Mouse (Mus musculus) heart, adult 2 months (tissue): ENCODE measurements around the gene Eepd1. TPM values are rescaled to one million over a fixed set of nuclear protein-coding genes. Genes with fewer than 3 reads are reported as not detected.

ENCODE experiments used
- DNase-seq, 2 experiments: peaks; one replicate each; pipeline ENCODE4 v3.0.0; 2021
- H3K27ac ChIP-seq: fragments of 200-600 bp; 2 replicates; pipeline ENCODE4 v1.8.1; 2022
- H3K27me3 ChIP-seq: fragments of 200-500 bp; 2 replicates; pipeline ENCODE4 v1.6.1; 2012; ENCODE audit warnings: mild to moderate bottlenecking, low read length, inconsistent platforms, mixed read lengths; ENCODE audit not compliant: control insufficient read depth, insufficient read depth
- H3K36me3 ChIP-seq: fragments of 200-500 bp; 2 replicates; pipeline ENCODE4 v1.6.1; 2012; ENCODE audit warnings: low read length, inconsistent platforms; ENCODE audit not compliant: control insufficient read depth, insufficient read depth
- H3K4me1 ChIP-seq: fragments of 200-500 bp; 2 replicates; pipeline ENCODE4 v1.6.1; 2011; ENCODE audit warnings: low read length; ENCODE audit not compliant: control insufficient read depth, insufficient read depth
- H3K4me3 ChIP-seq: fragments of 200-600 bp; 2 replicates; pipeline ENCODE4 v1.8.1; 2022
- H3K79me2 ChIP-seq: fragments of 200-500 bp; replicated peaks from 2 replicates; pipeline ENCODE4 v1.6.1; 2012; ENCODE audit warnings: mild to moderate bottlenecking, inconsistent platforms, low read length, moderate library complexity, mixed read lengths; ENCODE audit not compliant: control insufficient read depth, insufficient read depth
- H3K9ac ChIP-seq: fragments of 200-500 bp; 2 replicates; pipeline ENCODE4 v1.6.1; 2012; ENCODE audit warnings: low read depth, mild to moderate bottlenecking, control low read depth, inconsistent platforms, low read length, mixed read lengths
- CTCF ChIP-seq: fragments of 200-600 bp; IDR thresholded peaks from 2 replicates; pipeline ENCODE4 v1.8.1; 2022; ENCODE audit warnings: antibody characterized with exemption, mild to moderate bottlenecking, moderate library complexity
- EP300 ChIP-seq: fragments of 200-500 bp; IDR thresholded peaks from 2 replicates; pipeline ENCODE4 v1.6.1; 2011; ENCODE audit warnings: low read depth, low read length, control low read depth; ENCODE audit not compliant: insufficient read depth
- POLR2A ChIP-seq: fragments of 200-500 bp; IDR thresholded peaks from 2 replicates; pipeline ENCODE4 v1.6.1; 2011; ENCODE audit warnings: mild to moderate bottlenecking, low read depth, low read length, control low read depth; ENCODE audit not compliant: insufficient read depth
- WGBS: fragments of 180-500 bp; shearing (Covaris S2); methylation state at CpG from one replicate; pipeline ENCODE4 v1.1.7; 2018; 5-methylcytosine and 5-hydroxymethylcytosine counted together
- intact Hi-C: fragments of 180-260 bp; cut with DNase I; formaldehyde crosslinking; loops from one replicate; pipeline ENCODE4 v1.15.1; 2025
- polyA plus RNA-seq: library from polyadenylated mRNA; depleted of rRNA; stranded (reverse); fragments of >200 nt; gene quantifications from 2 replicates; pipeline ENCODE4 v1.2.3, GENCODE M21; 2012
- total RNA-seq, 2 experiments: library from RNA; stranded (reverse); gene quantifications; 2 replicates each; pipeline ENCODE4 v1.2.3; 2021

Gene Eepd1
- total and polyA plus RNA-seq, 3 experiments: 16.7 to 23.3 (median 18.9) TPM

DNA sequence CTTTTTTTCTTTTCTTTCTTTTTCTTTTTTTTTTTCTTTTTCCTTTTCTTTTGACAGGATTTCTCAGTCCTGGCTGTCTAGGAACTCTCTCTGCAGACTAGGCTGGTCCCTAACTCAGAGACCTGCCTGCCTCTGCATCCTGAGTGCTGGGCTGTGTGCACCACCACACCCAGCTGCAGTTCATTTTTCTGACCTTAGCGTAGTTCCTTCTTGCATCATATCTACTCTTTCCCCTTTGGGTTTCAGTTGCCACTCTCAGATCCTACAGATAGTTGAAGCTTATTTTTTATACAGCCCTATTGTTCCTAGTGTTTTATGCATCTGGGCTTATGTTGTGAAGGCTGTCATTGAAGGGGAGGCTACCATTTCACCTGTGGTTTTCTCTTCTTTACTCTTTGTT lies 79.8 kb downstream of the Eepd1 start:
- Histone ChIP-seq H3K4me3 (no peak overlapping the region), H3K27me3 (no peaks in the 10 kb centered on the region), H3K9ac (no peak overlapping the region), H3K27ac (no peak overlapping the region), H3K4me1 (peaks cover 10% of the 10 kb centered on the region), H3K36me3 (peaks cover 13% of the 10 kb centered on the region), H3K79me2 (peaks cover 2% of the 10 kb centered on the region; the same call in 1 of the 2 replicates)
- DNase-seq: no peak
- intact Hi-C loops: no loop called here
- TF ChIP-seq CTCF (no peak), EP300 (no peak), POLR2A (no peak)
- 83% methylated on average over 1 of the region's 1 CpGs for WGBS

DNA sequence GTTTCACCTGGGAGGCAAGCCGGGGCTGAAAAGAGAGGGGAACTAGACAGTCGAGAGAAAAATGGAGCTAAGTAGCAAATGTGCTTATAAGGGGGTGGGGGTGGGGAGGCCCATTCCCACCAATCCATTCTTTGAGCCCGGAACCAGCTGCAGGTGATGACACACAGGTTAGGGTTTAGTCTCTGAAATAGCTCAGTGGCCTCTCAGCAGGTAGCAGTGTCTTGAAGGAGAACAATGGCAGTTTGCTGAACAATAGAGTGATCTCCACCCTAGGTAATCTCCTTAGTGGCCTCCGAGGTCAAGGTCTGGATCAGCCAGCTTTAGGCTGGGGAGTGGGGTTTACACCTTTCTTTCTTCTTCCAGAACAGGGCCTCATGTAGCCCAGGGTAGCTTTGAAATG lies 82.5 kb downstream of the Eepd1 start:
- intact Hi-C loops: no loop called here
- DNase-seq: no peak
- no peaks in the 10 kb centered on the region for H3K27me3 ChIP-seq
- H3K4me3 ChIP-seq: no peak overlapping the region
- no peaks in the 10 kb centered on the region; the same call in none of the 2 replicates for H3K79me2 ChIP-seq
- H3K27ac ChIP-seq: no peak overlapping the region
- H3K36me3 ChIP-seq: peaks cover 7% of the 10 kb centered on the region
- H3K9ac ChIP-seq: no peak overlapping the region
- peaks cover 9% of the 10 kb centered on the region for H3K4me1 ChIP-seq
- TF ChIP-seq CTCF (no peak), POLR2A (no peak), EP300 (no peak)
- WGBS: 80% methylated on average over 4 of the region's 4 CpGs

DNA sequence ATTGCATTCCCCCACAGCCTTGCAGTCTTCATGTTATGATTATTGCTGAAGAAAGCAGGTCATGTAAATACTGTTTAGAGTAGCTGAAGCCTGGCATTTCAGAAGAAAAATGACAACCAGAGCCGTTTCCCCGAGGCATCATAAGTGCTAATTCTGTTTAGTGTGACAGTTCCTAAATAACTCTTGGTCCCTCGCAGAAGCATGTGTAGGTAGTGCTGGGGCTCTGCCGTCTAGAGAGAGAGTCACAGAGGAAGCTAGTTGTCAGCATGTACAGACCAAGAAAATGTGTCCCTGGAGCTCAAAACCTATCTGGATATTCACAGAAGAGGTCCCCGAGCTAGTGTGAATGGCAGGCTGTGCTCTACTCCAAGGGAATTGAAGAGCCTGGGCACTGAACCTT lies 85.7 kb downstream of the Eepd1 start:
- TF ChIP-seq POLR2A (no peak), EP300 (no peak)
- Histone ChIP-seq H3K9ac (no peak overlapping the region), H3K27ac (no peak overlapping the region), H3K27me3 (no peaks in the 10 kb centered on the region), H3K79me2 (no peaks in the 10 kb centered on the region; the same call in 1 of the 2 replicates), H3K4me1 (peaks cover 15% of the 10 kb centered on the region), H3K4me3 (no peak overlapping the region), H3K36me3 (peaks cover 7% of the 10 kb centered on the region)
- intact Hi-C loops: no loop called here
- no peak for DNase-seq
- WGBS: 71% methylated on average over 5 of the region's 5 CpGs

DNA sequence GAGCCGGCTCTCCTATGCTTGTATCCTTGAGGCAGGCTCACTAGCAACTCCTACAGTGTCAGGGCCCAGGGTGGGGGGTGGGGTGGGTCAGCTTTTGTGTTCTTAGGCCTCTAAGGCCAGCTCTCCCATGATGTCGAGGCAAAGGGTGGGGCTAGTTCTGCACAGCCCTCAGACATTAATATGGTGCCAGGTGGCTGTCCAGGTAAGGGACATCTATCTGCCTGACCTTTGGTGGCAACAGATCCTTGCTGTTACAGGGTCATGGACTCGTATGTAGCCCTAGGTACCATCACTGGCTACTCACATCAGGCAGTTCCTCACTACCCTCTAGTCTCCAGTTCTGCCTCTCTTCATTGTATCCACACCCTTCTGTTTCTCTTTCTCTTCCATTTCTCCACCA lies 87.4 kb downstream of the Eepd1 start:
- 85% methylated on average over 3 of the region's 3 CpGs for WGBS
- TF ChIP-seq CTCF: no peak
- TF ChIP-seq EP300: no peak
- no peak for TF ChIP-seq POLR2A
- no peak overlapping the region for H3K4me3 ChIP-seq
- H3K27ac ChIP-seq: no peak overlapping the region
- no peak overlapping the region for H3K9ac ChIP-seq
- H3K36me3 ChIP-seq: peaks cover 8% of the 10 kb centered on the region
- no peaks in the 10 kb centered on the region; the same call in 1 of the 2 replicates for H3K79me2 ChIP-seq
- H3K27me3 ChIP-seq: no peaks in the 10 kb centered on the region
- H3K4me1 ChIP-seq: peaks cover 17% of the 10 kb centered on the region
- DNase-seq: no peak
- intact Hi-C loops: no loop called here

DNA sequence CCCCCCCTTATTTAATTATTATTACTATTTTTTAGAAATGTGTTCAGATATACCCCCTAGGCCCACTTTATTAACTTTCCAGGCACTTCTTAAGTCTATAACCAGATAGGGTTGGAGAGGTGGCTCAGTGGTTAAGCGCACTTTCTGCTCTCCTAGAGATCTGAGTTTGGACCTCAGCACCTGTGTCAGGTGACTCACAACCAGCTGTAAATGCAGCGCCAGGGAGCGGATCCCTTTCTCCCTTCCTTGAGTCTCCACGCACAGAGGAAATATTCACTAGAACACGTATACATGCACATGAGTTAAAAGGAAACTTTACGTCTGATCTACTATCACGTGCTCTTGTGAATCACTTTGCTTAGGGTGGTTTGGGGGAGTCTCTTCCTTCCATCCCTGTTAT lies 88.7 kb downstream of the Eepd1 start:
- intact Hi-C loops: loop anchor here (5.0 kb wide), 1 partner anchor 88 kb away; the partner anchor contains the start of gene Eepd1
- H3K27ac ChIP-seq: no peak overlapping the region
- DNase-seq: no peak
- H3K79me2 ChIP-seq: no peaks in the 10 kb centered on the region; the same call in 1 of the 2 replicates
- TF ChIP-seq EP300: no peak
- TF ChIP-seq CTCF: no peak
- no peak for TF ChIP-seq POLR2A
- H3K27me3 ChIP-seq: no peaks in the 10 kb centered on the region
- peaks cover 6% of the 10 kb centered on the region for H3K36me3 ChIP-seq
- H3K9ac ChIP-seq: no peak overlapping the region
- no peak overlapping the region for H3K4me3 ChIP-seq
- H3K4me1 ChIP-seq: peaks cover 16% of the 10 kb centered on the region
- WGBS: 76% methylated on average over 7 of the region's 7 CpGs

DNA sequence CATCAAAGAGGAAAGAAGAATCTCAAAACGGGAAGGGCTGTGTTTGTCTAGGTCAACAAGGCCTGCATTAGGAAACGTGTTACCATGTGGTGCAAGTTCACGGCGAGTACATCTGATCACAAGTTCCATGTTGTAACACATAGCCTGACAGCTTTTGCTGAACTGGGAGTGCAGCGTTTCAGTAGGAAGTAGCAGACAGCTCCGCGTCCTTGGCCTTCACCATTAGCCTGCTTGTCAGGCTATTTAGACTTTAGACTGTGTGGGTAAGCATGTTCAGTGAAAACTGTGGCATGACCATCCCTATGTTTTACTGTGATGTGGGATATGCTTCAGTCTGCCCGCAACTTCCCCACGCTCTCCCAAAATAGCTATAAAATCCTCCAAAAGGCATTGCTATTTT lies 89.1 kb downstream of the Eepd1 start:
- no peak for TF ChIP-seq CTCF
- no peak for TF ChIP-seq POLR2A
- no peak for TF ChIP-seq EP300
- Histone ChIP-seq H3K4me3 (no peak overlapping the region), H3K27me3 (no peaks in the 10 kb centered on the region), H3K27ac (no peak overlapping the region), H3K4me1 (peaks cover 16% of the 10 kb centered on the region), H3K79me2 (no peaks in the 10 kb centered on the region; the same call in 1 of the 2 replicates), H3K9ac (0 out of 2 replicates have a peak overlapping the region, but pooled peaks have one; percentile 12), H3K36me3 (peaks cover 5% of the 10 kb centered on the region)
- peak in 1 of 2 experiments; percentile 31 for DNase-seq
- intact Hi-C loops: loop anchor here (5.0 kb wide), 1 partner anchor 88 kb away; the partner anchor contains the start of gene Eepd1
- 49% methylated on average over 9 of the region's 9 CpGs for WGBS
